Comparison of ENCODE assay signal across 19 mouse cellular contexts in genomic region chr1:138924282-138924681, GRCm38 (mm10).
"Had no signal": no experiment of that assay in that cellular context is flagged by ENCODE, and none has a peak within 500 bp of the region (broad histone marks: within the 10 kb centered on the region; RNA-seq: fewer than 3 reads in every experiment).

No protein-coding gene starts in this region.

- H3K27me3 ChIP-seq: limb, embryonic 13.5 days; lung, embryonic 15.5 days; midbrain, embryonic 12.5 days; midbrain, embryonic 15.5 days; neural tube, embryonic 12.5 days; neural tube, embryonic 15.5 days had no signal

- ATAC-seq: inflammation-experienced regulatory T-cells, adult 6 months; intestine, embryonic 16.5 days; midbrain, embryonic 15.5 days had no signal

- H3K4me1 ChIP-seq: midbrain, embryonic 12.5 days; midbrain, embryonic 15.5 days; neural tube, embryonic 12.5 days; neural tube, embryonic 15.5 days had no signal

- H3K4me3 ChIP-seq: limb, embryonic 10.5 days; limb, embryonic 13.5 days; lung, embryonic 15.5 days; midbrain, embryonic 12.5 days; midbrain, embryonic 15.5 days; neural tube, embryonic 12.5 days; neural tube, embryonic 15.5 days had no signal

- H3K4me2 ChIP-seq: limb, embryonic 13.5 days; lung, embryonic 15.5 days; midbrain, embryonic 12.5 days; midbrain, embryonic 15.5 days; neural tube, embryonic 12.5 days; neural tube, embryonic 15.5 days had no signal

- H3K27ac ChIP-seq: limb, embryonic 10.5 days; limb, embryonic 13.5 days; lung, embryonic 15.5 days; midbrain, embryonic 12.5 days; midbrain, embryonic 15.5 days; neural tube, embryonic 12.5 days; neural tube, embryonic 15.5 days had no signal

- H3K9me3 ChIP-seq: limb, embryonic 10.5 days; limb, embryonic 13.5 days; lung, embryonic 15.5 days; midbrain, embryonic 12.5 days; midbrain, embryonic 15.5 days; neural tube, embryonic 12.5 days; neural tube, embryonic 15.5 days had no signal

- H3K9ac ChIP-seq: limb, embryonic 13.5 days; lung, embryonic 15.5 days; midbrain, embryonic 12.5 days; midbrain, embryonic 15.5 days; neural tube, embryonic 12.5 days; neural tube, embryonic 15.5 days had no signal

- H3K36me3 ChIP-seq: limb, embryonic 10.5 days; limb, embryonic 13.5 days; lung, embryonic 15.5 days; midbrain, embryonic 12.5 days; midbrain, embryonic 15.5 days; neural tube, embryonic 12.5 days; neural tube, embryonic 15.5 days had no signal

- DNase-seq: kidney, adult 18-20 months; kidney, postnatal 14 days; kidney, postnatal 4 days; lung, adult 18-20 months; lung, postnatal 10 days; lung, postnatal 4 days; right cerebral cortex, adult 18-20 months; right cerebral cortex, postnatal 14 days; spleen, adult 18-20 months; thymus, postnatal 25 days had no signal
